Mouse (Mus musculus) mammary gland, adult 2 months (tissue): Measurements from ENCODE around the gene Cd163l1. TPM values are rescaled to one million over a fixed set of nuclear protein-coding genes. Genes with fewer than 3 reads are reported as not detected.

Experiments used
- polyA plus RNA-seq: library from polyadenylated mRNA; depleted of rRNA; stranded (reverse); fragments of >200 nt; gene quantifications from 2 replicates; pipeline ENCODE4 v1.2.3, GENCODE M21; 2012; ENCODE audit warnings: low replicate concordance; rRNA removed

Cd163l1 gene
- 1.7 and 3.0 TPM in 2 replicates for polyA plus RNA-seq

GRCm38 (mm10) chr7:140217967-140218366, at the start of gene Cd163l1:
Gene Cd163l1, plus strand, starts transcription at chr7:140218267.

DNA sequence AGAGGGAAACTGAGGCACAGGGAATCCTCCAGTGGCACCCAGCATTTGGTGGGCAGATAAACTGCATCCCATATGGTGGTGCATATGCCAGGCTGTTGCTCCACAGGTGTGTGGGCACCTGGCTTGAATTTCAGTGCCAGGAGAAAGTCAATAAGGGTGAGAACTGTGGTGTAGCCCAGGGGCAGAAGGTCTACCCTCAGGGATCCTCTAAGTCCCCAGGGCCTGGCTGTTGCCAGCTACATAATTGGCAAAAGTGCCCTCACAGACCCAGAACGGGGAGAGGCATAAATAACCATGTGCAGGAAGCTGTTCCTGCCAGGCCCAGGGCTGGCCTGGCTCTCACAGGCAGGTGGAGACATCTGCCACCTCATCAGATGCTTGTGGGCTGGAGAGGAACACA, 45.1 kb upstream of the Cd163l1 start, which contains the start of gene Olfr523:
Gene Olfr523 (plus strand): TSS at position 282 of the 400 bp plus-strand sequence.

DNA sequence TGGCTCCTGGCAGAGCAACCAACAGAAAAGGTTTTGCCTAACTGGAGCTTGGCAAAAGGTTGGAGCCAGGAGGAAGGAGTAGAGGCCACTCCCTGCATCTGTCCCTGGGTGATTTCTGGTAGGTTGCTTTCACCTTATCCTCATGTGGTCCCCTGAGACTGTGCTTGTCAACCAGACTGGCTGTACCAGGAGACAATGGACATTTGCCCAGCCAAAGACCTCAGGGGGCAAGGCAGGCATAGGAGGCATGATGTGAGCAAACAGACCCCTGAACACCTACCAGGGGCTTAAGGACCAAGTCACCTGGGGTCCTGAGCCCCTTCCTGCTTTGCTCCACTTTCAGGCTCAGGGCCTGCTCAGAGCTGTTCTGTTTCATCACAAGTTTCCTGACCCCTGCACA, 12.2 kb upstream of the Cd163l1 start, which contains the start of gene Olfr524:
Gene Olfr524 (minus strand): TSS at position 101 of the 400 bp plus-strand sequence.

GRCm38 (mm10) chr7:140247216-140247615, 29.1 kb downstream of the Cd163l1 start, which contains the start of gene 5830411N06Rik:
Gene 5830411N06Rik, plus strand, starts transcription at chr7:140247284.

Other genes starting within 250 kb of the Cd163l1 start
- gene 6430531B16Rik, start 239.5 kb upstream of the Cd163l1 start, polyA plus RNA-seq: 0.31 and 0.32 TPM in 2 replicates
- gene Adam8, start 225.7 kb upstream of the Cd163l1 start, polyA plus RNA-seq: 18.5 and 20.3 TPM in 2 replicates
- 51.1 and 130 TPM in 2 replicates for gene Zfp511, start 181.9 kb upstream of the Cd163l1 start, polyA plus RNA-seq
- 18.2 and 27.9 TPM in 2 replicates for gene Tubgcp2, start 181.6 kb upstream of the Cd163l1 start, polyA plus RNA-seq
- gene Msx3, start 169.2 kb upstream of the Cd163l1 start, polyA plus RNA-seq: 0.04 and 0.19 TPM in 2 replicates
- 0.11 TPM in 1 of 2 replicates, not detected in the other for gene Caly, start 135.7 kb upstream of the Cd163l1 start, polyA plus RNA-seq
- gene Prap1, start 124.9 kb upstream of the Cd163l1 start, polyA plus RNA-seq: not detected in 2 replicates
- 47.4 and 59.5 TPM in 2 replicates for gene Fuom, start 115.8 kb upstream of the Cd163l1 start, polyA plus RNA-seq
- 20.9 and 25.0 TPM in 2 replicates for gene Paox, start 102.5 kb upstream of the Cd163l1 start, polyA plus RNA-seq
- gene Echs1, start 101.8 kb upstream of the Cd163l1 start, polyA plus RNA-seq: 146 and 200 TPM in 2 replicates
- gene Mtg1, start 80.7 kb upstream of the Cd163l1 start, polyA plus RNA-seq: 31.2 and 62.7 TPM in 2 replicates
- 0.70 and 0.87 TPM in 2 replicates for gene Sprn, start 63.4 kb upstream of the Cd163l1 start, polyA plus RNA-seq
- not detected in 2 replicates for gene Olfr522, start 53.5 kb upstream of the Cd163l1 start, polyA plus RNA-seq
- gene Olfr523, start 45.0 kb upstream of the Cd163l1 start, polyA plus RNA-seq: 0.40 and 0.73 TPM in 2 replicates
- 0.13 TPM in 1 of 2 replicates, not detected in the other for gene Olfr524, start 12.3 kb upstream of the Cd163l1 start, polyA plus RNA-seq
- 3.4 and 4.5 TPM in 2 replicates for gene 5830411N06Rik, start 29.0 kb downstream of the Cd163l1 start, polyA plus RNA-seq
- gene Olfr525, start 102.6 kb downstream of the Cd163l1 start, polyA plus RNA-seq: not detected in 2 replicates
- gene Olfr527, start 115.8 kb downstream of the Cd163l1 start, polyA plus RNA-seq: not detected in 2 replicates
- gene Olfr60, start 143.4 kb downstream of the Cd163l1 start, polyA plus RNA-seq: 1.1 and 1.2 TPM in 2 replicates
- gene Olfr530, start 158.1 kb downstream of the Cd163l1 start, polyA plus RNA-seq: not detected in 2 replicates
- gene Olfr531, start 184.7 kb downstream of the Cd163l1 start, polyA plus RNA-seq: not detected in 2 replicates
- not detected in 2 replicates for gene Olfr532, start 203.4 kb downstream of the Cd163l1 start, polyA plus RNA-seq
- gene Olfr533, start 245.1 kb downstream of the Cd163l1 start, polyA plus RNA-seq: not detected in 2 replicates